Mouse (Mus musculus) mouse trophoblast stem cell (cell line): ENCODE data around the gene Cnmd.

Experiments used
- in situ Hi-C, 2 experiments: fragments of 300-500 bp; cut with MseI, MboI; formaldehyde crosslinking; loops; 2 replicates in 1 of 2; 3 replicates in 1 of 2; pipeline ENCODE4 v1.15.1; 2025

Cnmd gene

GRCm38 (mm10) chr14:79645378-79645777 is 16.6 kb downstream of the Cnmd start:
- in situ Hi-C loops, result loop anchor here in 1 of 2 experiments (5.0 kb wide), 1 partner anchor 48 kb away; no protein-coding TSS in a partner anchor

GRCm38 (mm10) chr14:79642063-79642462 is 19.9 kb downstream of the Cnmd start:
- in situ Hi-C loops, result no loop called here

GRCm38 (mm10) chr14:79636814-79637213 is 25.2 kb downstream of the Cnmd start:
- in situ Hi-C loops, result no loop called here

GRCm38 (mm10) chr14:79633196-79633595 is 28.8 kb downstream of the Cnmd start:
- in situ Hi-C loops, result no loop called here

- in situ Hi-C loops, result no loop called here
Measured at GRCm38 (mm10) chr14:79632330-79632729, 29.6 kb downstream of the Cnmd start.

- in situ Hi-C loops, result no loop called here
Measured at GRCm38 (mm10) chr14:79621143-79621542, 40.8 kb downstream of the Cnmd start.

GRCm38 (mm10) chr14:79619802-79620201 is 42.2 kb downstream of the Cnmd start:
- in situ Hi-C loops, result no loop called here

GRCm38 (mm10) chr14:79617121-79617828 is 44.7 kb downstream of the Cnmd start:
- in situ Hi-C loops, result no loop called here

- in situ Hi-C loops, result no loop called here
Measured at GRCm38 (mm10) chr14:79608286-79608685, 53.7 kb downstream of the Cnmd start.

- in situ Hi-C loops, result no loop called here
Measured at GRCm38 (mm10) chr14:79607352-79607751, 54.6 kb downstream of the Cnmd start.

GRCm38 (mm10) chr14:79606867-79607266 is 55.1 kb downstream of the Cnmd start:
- in situ Hi-C loops, result no loop called here

- in situ Hi-C loops, result no loop called here
Measured at GRCm38 (mm10) chr14:79606392-79606791, 55.6 kb downstream of the Cnmd start.

GRCm38 (mm10) chr14:79605881-79606280 is 56.1 kb downstream of the Cnmd start:
- in situ Hi-C loops, result no loop called here

GRCm38 (mm10) chr14:79596602-79597001 is 65.4 kb downstream of the Cnmd start:
- in situ Hi-C loops, result loop anchor here in 1 of 2 experiments (5.0 kb wide), 1 partner anchor 51 kb away; no protein-coding TSS in a partner anchor

- in situ Hi-C loops, result no loop called here
Measured at GRCm38 (mm10) chr14:79594069-79594468, 67.9 kb downstream of the Cnmd start.

GRCm38 (mm10) chr14:79591611-79592010 is 70.4 kb downstream of the Cnmd start:
- in situ Hi-C loops, result no loop called here

GRCm38 (mm10) chr14:79590916-79591315 is 71.1 kb downstream of the Cnmd start:
- in situ Hi-C loops, result no loop called here

GRCm38 (mm10) chr14:79589401-79589800 is 72.6 kb downstream of the Cnmd start:
- in situ Hi-C loops, result no loop called here

- in situ Hi-C loops, result no loop called here
Measured at GRCm38 (mm10) chr14:79588534-79588951, 73.4 kb downstream of the Cnmd start.

GRCm38 (mm10) chr14:79587852-79588229 is 74.1 kb downstream of the Cnmd start:
- in situ Hi-C loops, result no loop called here
